Mouse (Mus musculus): ENCODE measurements around the gene Cnnm2. TPM values are rescaled to one million over a fixed set of nuclear protein-coding genes. Genes with fewer than 3 reads are reported as not detected.

Cnnm2 gene
- polyA plus RNA-seq, 1 experiment from 2014 or later: 4.1 TPM

GRCm38 (mm10) chr19:46865381-46865780 lies 104.0 kb downstream of the Cnnm2 start:
- Histone ChIP-seq H3K4me2 (replicated peaks) (no peak overlapping the region), H3K9me3 (replicated peaks) (no peaks in the 10 kb centered on the region), H3K4me3 (replicated peaks) (no peak overlapping the region), H3K4me1 (peaks cover 10% of the 10 kb centered on the region), H3K27ac (replicated peaks) (no peak overlapping the region), H3K27me3 (no peaks in the 10 kb centered on the region), H3K9ac (no peak overlapping the region), H3K36me3 (no peaks in the 10 kb centered on the region)
- 68% methylated on average over 4 of the region's 4 CpGs for WGBS
- ATAC-seq (ENCODE audit: insufficient number of reproducible peaks, low FRiP score, low TSS enrichment, low read depth): no peak

GRCm38 (mm10) chr19:46869049-46869448 lies 107.7 kb downstream of the Cnnm2 start:
- no peak overlapping the region for H3K9ac ChIP-seq
- ATAC-seq (ENCODE audit: insufficient number of reproducible peaks, low FRiP score, low TSS enrichment, low read depth): no peak
- H3K27ac ChIP-seq (replicated peaks): no peak overlapping the region
- WGBS: 51% methylated on average over 11 of the region's 11 CpGs
- H3K36me3 ChIP-seq: no peaks in the 10 kb centered on the region
- H3K4me3 ChIP-seq (replicated peaks): no peak overlapping the region
- H3K9me3 ChIP-seq (replicated peaks): no peaks in the 10 kb centered on the region
- no peak overlapping the region for H3K4me2 ChIP-seq (replicated peaks)
- H3K4me1 ChIP-seq: peaks cover 10% of the 10 kb centered on the region
- H3K27me3 ChIP-seq: no peaks in the 10 kb centered on the region

GRCm38 (mm10) chr19:46869526-46869925 lies 108.1 kb downstream of the Cnnm2 start:
- ATAC-seq (ENCODE audit: insufficient number of reproducible peaks, low FRiP score, low TSS enrichment, low read depth): no peak

GRCm38 (mm10) chr19:46871096-46871495 lies 109.7 kb downstream of the Cnnm2 start:
- Histone ChIP-seq H3K36me3 (no peaks in the 10 kb centered on the region), H3K4me1 (peaks cover 7% of the 10 kb centered on the region), H3K4me3 (replicated peaks) (no peak overlapping the region), H3K4me2 (replicated peaks) (no peak overlapping the region), H3K9ac (no peak overlapping the region), H3K27ac (replicated peaks) (no peak overlapping the region), H3K9me3 (replicated peaks) (no peaks in the 10 kb centered on the region), H3K27me3 (no peaks in the 10 kb centered on the region)
- no peak for ATAC-seq (ENCODE audit: insufficient number of reproducible peaks, low FRiP score, low TSS enrichment, low read depth)
- 85% methylated on average over 4 of the region's 4 CpGs for WGBS

More at GRCm38 (mm10) chr19:46869526-46869925, 108.1 kb downstream of the Cnnm2 start:
- Histone ChIP-seq H3K36me3 (no peaks in the 10 kb centered on the region), H3K4me3 (replicated peaks) (no peak overlapping the region), H3K27me3 (no peaks in the 10 kb centered on the region), H3K9me3 (replicated peaks) (no peaks in the 10 kb centered on the region), H3K9ac (no peak overlapping the region), H3K4me1 (peaks cover 9% of the 10 kb centered on the region), H3K27ac (replicated peaks) (no peak overlapping the region), H3K4me2 (replicated peaks) (no peak overlapping the region)
- WGBS: 7% methylated on average over 6 of the region's 6 CpGs

- H3K27me3 ChIP-seq: no peaks in the 10 kb centered on the region
- no peak overlapping the region for H3K9ac ChIP-seq
- ATAC-seq (ENCODE audit: insufficient number of reproducible peaks, low FRiP score, low TSS enrichment, low read depth): no peak
- WGBS: 72% methylated on average over 7 of the region's 7 CpGs
- peaks cover 7% of the 10 kb centered on the region for H3K4me1 ChIP-seq
- H3K9me3 ChIP-seq (replicated peaks): no peaks in the 10 kb centered on the region
- no peak overlapping the region for H3K27ac ChIP-seq (replicated peaks)
- no peak overlapping the region for H3K4me3 ChIP-seq (replicated peaks)
- no peaks in the 10 kb centered on the region for H3K36me3 ChIP-seq
- no peak overlapping the region for H3K4me2 ChIP-seq (replicated peaks)
Observed at GRCm38 (mm10) chr19:46871651-46872050, 110.3 kb downstream of the Cnnm2 start.

- H3K9me3 ChIP-seq (replicated peaks): no peaks in the 10 kb centered on the region
- no peak overlapping the region for H3K4me3 ChIP-seq (replicated peaks)
- 77% methylated on average over 3 of the region's 3 CpGs for WGBS
- H3K4me1 ChIP-seq: peaks cover 6% of the 10 kb centered on the region
- no peak overlapping the region for H3K4me2 ChIP-seq (replicated peaks)
- no peak overlapping the region for H3K9ac ChIP-seq
- H3K36me3 ChIP-seq: no peaks in the 10 kb centered on the region
- no peaks in the 10 kb centered on the region for H3K27me3 ChIP-seq
- no peak for ATAC-seq (ENCODE audit: insufficient number of reproducible peaks, low FRiP score, low TSS enrichment, low read depth)
- H3K27ac ChIP-seq (replicated peaks): no peak overlapping the region
Observed at GRCm38 (mm10) chr19:46873924-46874323, 112.5 kb downstream of the Cnnm2 start.

- H3K9ac ChIP-seq: no peak overlapping the region
- no peaks in the 10 kb centered on the region for H3K27me3 ChIP-seq
- no peak; the same call in 1 of the 2 replicates for ATAC-seq (ENCODE audit: insufficient number of reproducible peaks, low FRiP score, low TSS enrichment, low read depth)
- H3K4me1 ChIP-seq: no peaks in the 10 kb centered on the region
- H3K36me3 ChIP-seq: no peaks in the 10 kb centered on the region
- H3K9me3 ChIP-seq (replicated peaks): no peaks in the 10 kb centered on the region
- 40% methylated on average over 12 of the region's 12 CpGs for WGBS
- no peak overlapping the region for H3K27ac ChIP-seq (replicated peaks)
- no peak overlapping the region for H3K4me3 ChIP-seq (replicated peaks)
- H3K4me2 ChIP-seq (replicated peaks): no peak overlapping the region
Observed at GRCm38 (mm10) chr19:46875790-46876189, 114.4 kb downstream of the Cnnm2 start.

GRCm38 (mm10) chr19:46877886-46878285 lies 116.5 kb downstream of the Cnnm2 start:
- 68% methylated on average over 13 of the region's 13 CpGs for WGBS
- Histone ChIP-seq H3K36me3 (no peaks in the 10 kb centered on the region), H3K9me3 (replicated peaks) (no peaks in the 10 kb centered on the region), H3K4me3 (replicated peaks) (no peak overlapping the region), H3K27ac (replicated peaks) (no peak overlapping the region), H3K27me3 (no peaks in the 10 kb centered on the region), H3K4me2 (replicated peaks) (no peak overlapping the region), H3K4me1 (no peaks in the 10 kb centered on the region), H3K9ac (no peak overlapping the region)
- no peak for ATAC-seq (ENCODE audit: insufficient number of reproducible peaks, low FRiP score, low TSS enrichment, low read depth)

GRCm38 (mm10) chr19:46878346-46878745 lies 117.0 kb downstream of the Cnnm2 start:
- Histone ChIP-seq H3K9me3 (replicated peaks) (no peaks in the 10 kb centered on the region), H3K4me1 (no peaks in the 10 kb centered on the region), H3K27me3 (no peaks in the 10 kb centered on the region), H3K4me2 (replicated peaks) (no peak overlapping the region), H3K4me3 (replicated peaks) (no peak overlapping the region), H3K36me3 (0 out of 2 replicates have a peak, but pooled peaks cover 1% of the 10 kb centered on the region), H3K9ac (no peak overlapping the region), H3K27ac (replicated peaks) (no peak overlapping the region)
- ATAC-seq (ENCODE audit: insufficient number of reproducible peaks, low FRiP score, low TSS enrichment, low read depth): no peak
- WGBS: 53% methylated on average over 13 of the region's 13 CpGs

GRCm38 (mm10) chr19:46879876-46880275 lies 118.5 kb downstream of the Cnnm2 start:
- Histone ChIP-seq H3K9me3 (replicated peaks) (no peaks in the 10 kb centered on the region), H3K4me3 (replicated peaks) (no peak overlapping the region), H3K27ac (replicated peaks) (no peak overlapping the region), H3K4me2 (replicated peaks) (no peak overlapping the region), H3K27me3 (no peaks in the 10 kb centered on the region), H3K9ac (no peak overlapping the region), H3K4me1 (no peaks in the 10 kb centered on the region), H3K36me3 (peaks cover 12% of the 10 kb centered on the region; the same call in 1 of the 2 replicates)
- WGBS: 98% methylated on average over 2 of the region's 2 CpGs
- no peak for ATAC-seq (ENCODE audit: insufficient number of reproducible peaks, low FRiP score, low TSS enrichment, low read depth)

GRCm38 (mm10) chr19:46885365-46885764 lies 124.0 kb downstream of the Cnnm2 start:
- H3K9ac ChIP-seq: no peak overlapping the region
- ATAC-seq (ENCODE audit: insufficient number of reproducible peaks, low FRiP score, low TSS enrichment, low read depth): no peak

GRCm38 (mm10) chr19:46886826-46887225 lies 125.4 kb downstream of the Cnnm2 start:
- no peak overlapping the region for H3K9ac ChIP-seq
- WGBS: 87% methylated on average over 7 of the region's 7 CpGs
- no peak for ATAC-seq (ENCODE audit: insufficient number of reproducible peaks, low FRiP score, low TSS enrichment, low read depth)
- H3K4me1 ChIP-seq: no peaks in the 10 kb centered on the region
- H3K27me3 ChIP-seq: no peaks in the 10 kb centered on the region
- no peak overlapping the region for H3K4me2 ChIP-seq (replicated peaks)
- no peaks in the 10 kb centered on the region for H3K9me3 ChIP-seq (replicated peaks)
- H3K4me3 ChIP-seq (replicated peaks): no peak overlapping the region
- H3K36me3 ChIP-seq: peaks cover 65% of the 10 kb centered on the region
- H3K27ac ChIP-seq (replicated peaks): no peak overlapping the region

More at GRCm38 (mm10) chr19:46885365-46885764, 124.0 kb downstream of the Cnnm2 start:
- Histone ChIP-seq H3K4me2 (replicated peaks) (no peak overlapping the region), H3K27ac (replicated peaks) (peak overlapping the region; percentile 65), H3K36me3 (peaks cover 52% of the 10 kb centered on the region), H3K27me3 (no peaks in the 10 kb centered on the region), H3K4me1 (no peaks in the 10 kb centered on the region), H3K9me3 (replicated peaks) (no peaks in the 10 kb centered on the region), H3K4me3 (replicated peaks) (no peak overlapping the region)
- WGBS: 85% methylated on average over 4 of the region's 4 CpGs

Data from embryonic facial prominence, embryonic 15.5 days (tissue).